Mouse (Mus musculus): ENCODE measurements around the gene Prrt1.
A peak's percentile ranks its signal among the peaks of the same experiment; 100 is the strongest.

Prrt1 gene

DNA sequence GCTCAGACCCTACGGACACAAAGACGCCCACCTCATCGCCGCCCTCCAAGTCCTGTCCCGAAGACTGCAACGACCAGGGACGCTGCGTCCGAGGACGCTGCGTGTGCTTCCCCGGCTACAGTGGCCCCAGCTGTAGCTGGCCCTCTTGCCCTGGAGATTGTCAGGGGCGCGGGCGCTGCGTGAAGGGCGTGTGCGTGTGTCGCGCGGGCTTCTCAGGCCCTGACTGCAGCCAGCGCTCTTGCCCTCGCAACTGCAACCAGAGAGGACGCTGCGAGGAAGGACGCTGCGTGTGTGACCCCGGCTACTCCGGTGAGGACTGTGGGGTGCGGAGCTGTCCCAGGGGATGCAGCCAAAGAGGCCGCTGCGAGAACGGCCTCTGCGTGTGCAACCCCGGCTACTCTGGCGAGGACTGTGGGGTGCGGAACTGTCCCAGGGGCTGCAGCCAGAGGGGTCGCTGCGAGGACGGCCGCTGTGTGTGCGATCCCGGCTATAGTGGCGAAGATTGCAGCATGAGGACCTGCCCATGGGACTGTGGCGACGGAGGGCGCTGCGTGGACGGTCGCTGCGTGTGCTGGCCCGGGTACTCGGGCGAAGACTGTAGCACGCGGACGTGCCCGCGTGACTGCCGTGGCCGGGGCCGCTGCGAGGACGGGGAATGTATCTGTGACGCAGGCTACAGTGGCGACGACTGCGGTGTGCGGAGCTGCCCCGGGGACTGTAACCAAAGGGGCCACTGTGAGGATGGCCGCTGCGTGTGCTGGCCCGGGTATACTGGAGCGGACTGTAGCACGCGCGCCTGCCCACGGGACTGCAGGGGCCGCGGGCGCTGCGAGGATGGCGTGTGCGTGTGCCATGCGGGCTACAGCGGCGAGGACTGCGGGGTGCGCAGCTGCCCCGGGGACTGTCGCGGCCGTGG is 42.1 kb downstream of the Prrt1 start:
- peak; percentile 42 for DNase-seq (ENCODE audit: low read depth, low spot score)

DNA sequence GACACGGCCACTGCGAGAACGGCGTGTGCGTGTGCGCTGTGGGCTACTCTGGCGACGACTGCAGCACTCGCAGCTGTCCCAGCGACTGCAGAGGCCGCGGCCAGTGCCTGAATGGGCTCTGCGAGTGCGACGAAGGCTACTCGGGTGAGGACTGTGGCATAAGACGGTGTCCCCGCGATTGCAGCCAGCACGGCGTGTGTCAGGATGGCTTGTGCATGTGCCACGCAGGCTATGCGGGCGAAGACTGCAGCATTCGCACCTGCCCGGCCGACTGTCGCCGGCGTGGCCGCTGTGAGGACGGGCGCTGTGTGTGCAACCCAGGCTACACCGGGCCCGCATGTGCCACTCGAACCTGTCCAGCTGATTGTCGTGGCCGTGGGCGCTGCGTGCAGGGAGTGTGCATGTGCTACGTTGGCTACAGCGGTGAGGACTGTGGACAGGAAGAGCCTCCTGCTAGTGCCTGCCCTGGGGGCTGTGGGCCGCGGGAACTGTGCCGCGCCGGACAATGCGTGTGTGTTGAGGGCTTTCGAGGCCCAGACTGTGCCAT is 43.0 kb downstream of the Prrt1 start:
- peak; percentile 43 for DNase-seq (ENCODE audit: low read depth, low spot score)

DNA sequence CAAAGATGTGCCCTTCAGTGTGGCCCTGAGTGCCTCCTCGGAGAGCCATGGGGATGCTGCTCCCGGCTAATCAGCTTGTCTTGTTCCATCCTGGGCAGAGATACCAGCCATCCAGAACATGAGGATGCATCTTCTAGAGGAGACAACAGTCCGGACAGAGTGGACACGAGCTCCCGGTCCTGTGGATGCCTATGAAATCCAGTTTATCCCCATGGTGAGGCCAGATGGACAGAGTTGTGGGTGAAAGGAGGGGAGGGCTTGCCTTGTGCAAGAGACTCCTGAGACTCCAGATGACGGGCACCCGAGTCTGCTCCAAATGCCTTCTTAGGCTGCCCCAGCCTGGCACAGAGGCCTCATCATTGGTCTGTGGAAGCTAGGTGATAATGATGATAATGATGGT is 43.8 kb downstream of the Prrt1 start:
- no peak for DNase-seq (ENCODE audit: low read depth, low spot score)

DNA sequence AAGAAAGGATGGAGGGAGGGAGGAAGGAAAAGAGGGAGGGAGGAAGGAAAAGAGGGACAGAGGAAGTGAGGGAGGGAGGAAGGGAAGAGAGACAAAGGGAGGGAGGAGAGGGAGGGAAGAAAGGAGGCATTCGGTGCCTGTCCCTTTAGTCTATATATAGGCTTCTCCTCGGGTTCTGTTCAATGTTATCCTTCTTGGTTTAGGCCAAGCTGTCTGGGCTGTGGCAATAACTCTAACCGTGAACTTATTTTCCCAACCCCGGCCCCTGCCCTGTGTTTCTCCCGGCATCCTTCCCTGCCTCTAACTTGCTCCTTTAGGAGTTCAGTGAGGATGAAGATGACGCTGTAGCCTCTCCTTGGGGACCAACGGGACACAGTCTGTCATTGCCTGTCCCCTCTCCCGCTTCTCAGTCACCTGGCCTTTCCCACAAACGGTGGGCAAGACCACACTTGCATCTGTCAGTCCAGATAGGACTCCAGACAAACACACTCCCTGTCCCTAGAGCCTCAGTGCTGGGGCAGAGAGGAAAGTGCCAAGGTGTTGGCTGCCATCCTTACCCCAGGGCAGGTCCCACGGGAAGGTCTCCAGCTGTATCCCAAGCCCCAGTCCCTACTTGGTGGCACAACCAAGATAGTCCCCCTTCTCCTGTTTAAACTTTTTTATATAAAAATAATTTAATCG is 45.3 kb downstream of the Prrt1 start:
- no peak for DNase-seq (ENCODE audit: low read depth, low spot score)

DNA sequence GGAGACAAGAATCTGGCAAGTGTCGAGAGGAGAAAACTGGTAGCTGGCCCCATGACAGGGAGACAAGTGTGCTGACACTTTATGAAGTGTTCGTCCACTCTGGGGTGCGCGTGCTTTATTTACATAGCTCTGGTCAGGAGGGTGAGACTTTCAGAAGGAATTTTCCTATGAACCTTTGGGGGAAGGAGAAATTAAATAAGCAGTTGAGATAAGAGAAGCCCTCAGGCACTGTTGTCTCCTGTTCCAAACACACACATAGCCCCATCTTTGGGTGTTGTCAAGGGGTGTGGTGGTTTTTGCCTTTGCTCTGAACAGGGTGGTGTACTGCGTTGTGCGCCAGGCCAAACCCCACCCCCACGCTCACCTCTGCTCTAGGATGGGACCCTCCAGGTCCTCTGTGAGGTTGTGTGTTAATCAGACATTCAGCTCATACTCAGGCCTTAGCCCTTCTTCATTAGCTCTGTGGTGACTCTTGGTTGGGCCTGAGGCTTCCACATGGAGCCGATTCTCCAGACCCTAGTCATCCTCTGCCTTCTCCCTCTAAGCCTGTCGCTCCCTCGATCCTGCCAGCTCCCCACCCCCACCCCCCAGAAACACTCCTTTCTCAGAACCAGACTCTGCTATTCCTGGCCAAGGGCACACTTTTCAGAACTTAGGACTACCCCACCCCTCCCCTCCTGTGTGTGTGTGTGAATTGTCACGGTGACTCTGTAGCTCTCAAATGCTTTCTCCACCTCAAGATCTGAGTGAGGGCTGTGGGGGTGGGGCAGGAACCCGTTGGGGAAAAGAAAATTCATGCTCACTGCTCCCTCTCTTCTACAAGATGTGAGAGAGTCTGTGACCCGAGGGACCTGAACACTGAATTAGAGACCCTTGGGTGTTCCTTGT is 46.1 kb downstream of the Prrt1 start:
- DNase-seq (ENCODE audit: low read depth, low spot score) = no peak

DNA sequence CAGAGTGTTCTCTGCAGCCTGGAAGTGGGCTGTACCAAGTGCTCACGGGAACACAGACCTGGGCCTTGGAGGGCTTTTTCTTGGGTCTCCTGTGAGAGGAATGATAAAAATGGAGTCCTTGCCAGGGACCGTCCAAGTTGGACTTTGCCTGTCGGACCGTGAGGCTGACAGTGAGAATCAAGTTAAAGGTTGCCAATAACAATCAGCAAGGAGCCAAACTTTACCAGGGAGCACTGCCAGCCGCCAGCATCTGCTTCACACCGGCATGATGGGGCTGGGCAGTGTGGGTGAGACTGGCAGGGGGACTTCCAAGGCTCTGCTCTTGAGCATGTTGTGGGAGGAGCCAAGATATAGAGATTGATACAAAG is 46.7 kb downstream of the Prrt1 start:
- no peak for DNase-seq (ENCODE audit: low read depth, low spot score)

DNA sequence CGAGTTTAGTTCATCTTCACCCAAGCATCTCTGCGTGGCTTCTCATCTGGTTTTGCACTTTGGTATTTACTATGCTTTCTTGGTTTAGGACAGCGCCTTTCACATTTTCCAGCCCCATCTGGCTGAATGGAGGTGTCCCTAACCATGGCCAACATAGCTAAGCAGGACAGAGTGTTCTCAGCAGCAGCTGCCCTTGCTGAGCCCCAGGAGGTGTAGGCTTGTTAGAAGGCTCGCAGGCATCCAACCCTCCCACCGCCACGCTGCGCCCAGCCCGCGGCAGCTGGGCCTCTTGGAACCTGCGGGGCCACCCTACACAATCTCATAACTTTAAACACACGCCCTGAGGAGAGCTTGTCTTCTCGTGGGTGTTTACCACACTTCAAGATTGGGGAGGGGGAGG is 47.3 kb downstream of the Prrt1 start:
- DNase-seq (ENCODE audit: low read depth, low spot score) = no peak

DNA sequence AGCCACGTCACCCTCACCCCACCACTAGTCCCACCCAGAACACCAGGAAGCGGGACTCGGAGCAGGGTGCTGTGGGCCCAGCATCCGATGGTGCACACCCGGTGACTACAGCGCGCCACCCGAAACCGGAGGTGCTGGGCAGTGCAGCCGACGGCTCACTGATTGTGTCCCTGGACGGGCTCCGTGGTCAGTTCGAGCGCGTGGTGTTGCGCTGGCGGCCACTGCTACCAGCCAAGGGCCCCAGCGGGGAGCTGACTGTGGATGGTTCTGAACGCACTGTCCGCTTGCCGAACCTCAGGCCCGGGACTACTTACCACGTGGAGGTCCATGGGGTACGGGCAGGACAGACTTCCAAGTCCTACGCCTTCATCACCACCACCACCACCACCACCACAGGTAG is 50.9 kb downstream of the Prrt1 start:
- DNase-seq (ENCODE audit: low read depth, low spot score) = no peak

DNA sequence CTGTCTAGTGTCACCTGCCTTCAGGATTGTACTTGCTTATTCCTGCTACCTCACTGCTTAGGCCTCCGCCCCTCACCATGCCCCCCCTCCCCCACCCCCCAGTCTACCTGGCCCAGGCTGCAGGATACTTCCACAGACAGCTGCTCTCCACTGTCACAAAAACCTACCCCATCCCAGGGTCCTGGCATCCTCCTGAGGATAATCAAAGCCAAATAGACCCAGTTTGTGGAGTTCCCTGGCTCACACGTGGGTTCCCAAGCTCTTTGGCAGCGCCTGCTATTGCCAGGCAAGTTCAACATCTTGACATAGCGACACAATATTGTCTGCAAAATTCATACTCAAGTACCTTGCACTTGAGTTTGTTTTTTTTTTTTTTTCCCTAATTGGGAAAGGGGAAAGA is 51.3 kb downstream of the Prrt1 start:
- DNase-seq (ENCODE audit: low read depth, low spot score) = no peak

DNA sequence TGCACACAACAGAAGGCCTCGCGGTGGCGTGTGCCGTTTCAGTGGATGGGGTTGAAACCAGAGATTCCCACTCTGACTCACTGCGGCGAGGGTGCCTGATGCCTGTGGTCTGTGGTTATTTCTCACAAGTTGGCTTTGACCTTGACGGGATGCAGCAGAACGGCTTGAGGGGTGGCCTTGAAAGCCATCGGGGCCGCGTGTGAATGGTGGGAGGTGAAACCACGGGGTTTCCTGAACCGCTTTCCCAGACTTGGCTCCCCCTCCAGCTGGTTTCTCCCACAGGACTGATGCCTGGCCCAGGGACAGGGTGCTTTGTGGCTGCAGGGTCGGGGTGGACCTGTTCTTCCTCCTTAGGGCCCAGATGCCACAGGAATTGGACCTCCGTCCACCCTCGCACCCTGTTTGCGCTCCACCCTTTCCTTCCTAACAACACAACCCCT is 51.8 kb downstream of the Prrt1 start:
- peak; percentile 40 for DNase-seq (ENCODE audit: low read depth, low spot score)

DNA sequence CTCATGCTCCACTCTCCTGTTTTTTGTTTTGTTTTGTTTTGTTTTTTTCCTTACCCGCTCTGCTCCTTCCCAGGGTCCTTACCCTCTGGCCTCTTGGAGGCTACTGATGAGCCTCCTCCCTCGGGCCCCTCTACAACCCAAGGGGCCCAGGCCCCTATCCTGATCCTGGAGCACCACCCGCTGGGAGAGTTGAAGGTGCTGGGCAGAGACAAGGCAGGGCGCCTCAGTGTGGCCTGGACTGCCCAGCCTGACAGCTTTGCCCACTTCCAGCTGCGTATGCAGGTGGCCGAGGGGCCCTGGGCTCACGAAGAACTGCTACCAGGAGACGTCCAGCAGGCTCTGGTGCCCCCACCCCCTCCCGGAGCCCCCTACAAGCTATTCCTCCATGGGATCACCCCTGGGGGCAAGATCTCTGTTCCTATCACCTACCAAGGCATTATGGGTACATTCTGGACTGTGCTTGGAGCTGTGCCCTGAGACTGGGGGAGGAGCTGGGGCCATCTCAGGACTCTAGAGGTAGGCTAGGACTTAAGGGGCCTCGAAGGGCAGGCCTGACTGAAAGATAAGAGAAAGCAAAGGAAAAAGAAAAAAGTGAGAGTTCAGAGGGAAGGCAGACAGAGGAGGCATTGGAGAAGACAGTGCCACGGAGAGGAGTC is 52.7 kb downstream of the Prrt1 start:
- DNase-seq (ENCODE audit: low read depth, low spot score) = no peak

Measured in ZHBTc4 (cell line).